Mouse (Mus musculus) liver, postnatal 0 days (tissue): ENCODE data around the gene Psg16. TPM values are rescaled to one million over a fixed set of nuclear protein-coding genes. Genes with fewer than 3 reads are reported as not detected.

Experiments used
- ATAC-seq: fragments of 200-750 bp; cut with Nextera tagmentation; 2 replicates; pipeline ENCODE4 v1.8.0; 2017; ENCODE audit warnings: mild to moderate bottlenecking, moderate library complexity
- DNase-seq: peaks from one replicate; pipeline ENCODE4 v3.0.0-alpha.2; 2016
- H3K27ac ChIP-seq: fragments of 300-500 bp; sonication (generic); 2 replicates; pipeline ENCODE4 v1.5.1; 2014; ENCODE audit warnings: antibody characterized with exemption, moderate library complexity, mild to moderate bottlenecking, low read depth
- H3K27me3 ChIP-seq: fragments of 300-500 bp; sonication (generic); 2 replicates; pipeline ENCODE4 v1.6.1; 2014; ENCODE audit warnings: low read length, control low read depth, mixed read lengths; ENCODE audit not compliant: insufficient read depth
- H3K36me3 ChIP-seq: fragments of 300-500 bp; sonication (generic); replicated peaks from 2 replicates; pipeline ENCODE4 v1.6.1; 2014; ENCODE audit warnings: mild to moderate bottlenecking, control low read depth, low read length, moderate library complexity, mixed read lengths; ENCODE audit not compliant: insufficient read depth
- H3K4me1 ChIP-seq: fragments of 300-500 bp; sonication (generic); 2 replicates; pipeline ENCODE4 v1.6.1; 2014; ENCODE audit warnings: antibody characterized with exemption, mild to moderate bottlenecking, control low read depth; ENCODE audit not compliant: insufficient read depth
- H3K4me2 ChIP-seq: fragments of 300-500 bp; sonication (generic); 2 replicates; pipeline ENCODE4 v1.6.1; 2014; ENCODE audit warnings: low read depth, mild to moderate bottlenecking, low read length, moderate library complexity, mixed read lengths
- H3K4me3 ChIP-seq: fragments of 300-500 bp; sonication (generic); 2 replicates; pipeline ENCODE4 v1.5.1; 2014; ENCODE audit warnings: low read depth, low read length
- H3K9ac ChIP-seq: fragments of 300-500 bp; sonication (generic); replicated peaks from 2 replicates; pipeline ENCODE4 v1.6.1; 2014; ENCODE audit warnings: mild to moderate bottlenecking, moderate library complexity
- H3K9me3 ChIP-seq: fragments of 300-500 bp; sonication (generic); 2 replicates; pipeline ENCODE4 v1.6.1; 2016; ENCODE audit warnings: mild to moderate bottlenecking, control low read depth, low read length, mixed read lengths
- CTCF ChIP-seq: sonication (generic); IDR thresholded peaks from 2 replicates; pipeline ENCODE4 v1.5.1; 2016; ENCODE audit warnings: antibody characterized with exemption, low read depth
- EP300 ChIP-seq: IDR thresholded peaks from 2 replicates; pipeline ENCODE4 v1.6.1; 2016; ENCODE audit warnings: antibody characterized with exemption, low read depth, mild to moderate bottlenecking
- WGBS: fragments of 180-500 bp; shearing (Covaris S2); extraction: QIAGEN DNeasy Blood & Tissue Kit; methylation state at CpG from one replicate; pipeline ENCODE4 v1.1.7; 2014; ENCODE audit not compliant: insufficient replicate concordance; 5-methylcytosine and 5-hydroxymethylcytosine counted together
- polyA plus RNA-seq: library from polyadenylated mRNA; unstranded; fragments of >200 nt; fragmentation: Nextera tagmentation; extraction: Ambion mirVana; gene quantifications from 2 replicates; pipeline ENCODE4 v1.2.1, GENCODE M21; 2015

Gene Psg16
- polyA plus RNA-seq, 1 experiment from 2014 or later: 0.54 TPM

DNA sequence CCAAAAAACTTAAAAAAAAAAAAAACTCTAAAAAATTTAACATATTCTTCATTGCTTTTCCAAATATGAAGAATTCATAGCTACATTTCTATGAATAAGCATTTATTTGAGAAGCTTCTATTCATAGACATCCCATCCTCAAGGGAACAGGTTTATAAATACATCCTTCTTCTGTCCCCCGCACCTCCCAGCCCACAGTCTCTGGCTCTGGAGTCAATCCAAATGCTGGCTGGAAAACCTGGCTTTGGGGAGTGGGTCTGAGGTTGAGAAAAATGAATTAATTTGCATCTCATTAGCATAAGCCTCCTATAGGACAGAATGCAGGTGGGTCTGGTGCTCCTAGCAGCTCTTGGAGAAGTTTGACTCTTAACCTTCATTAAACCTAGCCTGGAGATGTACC, 28.1 kb upstream of the Psg16 start:
- Histone ChIP-seq H3K9ac (no peak overlapping the region), H3K4me3 (no peak overlapping the region), H3K4me1 (no peaks in the 10 kb centered on the region), H3K9me3 (no peaks in the 10 kb centered on the region), H3K27me3 (no peaks in the 10 kb centered on the region), H3K36me3 (peaks cover 75% of the 10 kb centered on the region), H3K4me2 (no peak overlapping the region), H3K27ac (no peak overlapping the region)
- TF ChIP-seq EP300: no peak
- no peak for TF ChIP-seq CTCF
- DNase-seq: no peak
- 97% methylated on average over 1 of the region's 1 CpGs for WGBS
- no peak for ATAC-seq

DNA sequence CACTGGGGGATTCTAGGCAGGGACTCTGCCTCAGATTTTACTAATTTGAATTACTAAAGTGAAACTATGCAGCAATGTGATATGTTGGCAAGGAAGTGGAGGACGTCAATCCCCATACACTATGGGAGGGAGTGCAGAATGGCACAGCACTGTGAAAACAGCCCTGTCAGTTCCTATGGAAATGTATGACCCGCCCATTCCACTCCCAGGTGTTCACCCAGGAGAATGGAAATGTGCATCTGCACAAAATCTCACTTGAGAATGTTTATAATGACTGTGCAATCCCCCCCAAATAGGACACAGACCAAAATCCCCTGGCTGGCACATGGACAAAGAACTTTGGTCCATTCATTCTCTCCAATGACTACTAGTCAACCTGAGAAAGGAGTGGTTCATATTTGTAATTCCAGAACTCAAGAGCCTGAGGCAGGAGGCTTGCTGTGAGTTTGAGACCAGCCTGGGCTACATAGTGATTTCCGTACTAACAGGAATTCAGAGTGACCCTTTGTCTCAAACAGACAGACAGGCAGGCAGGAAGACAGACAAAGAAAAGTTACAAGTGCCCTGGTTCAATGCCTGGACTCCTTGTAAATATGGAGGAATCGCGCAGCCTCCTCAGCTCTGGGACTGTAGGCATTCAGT, 26.7 kb upstream of the Psg16 start:
- DNase-seq: peak; percentile 4
- Histone ChIP-seq H3K9ac (no peak overlapping the region), H3K4me1 (no peaks in the 10 kb centered on the region), H3K27me3 (no peaks in the 10 kb centered on the region), H3K27ac (no peak overlapping the region), H3K4me3 (no peak overlapping the region), H3K36me3 (peaks cover 74% of the 10 kb centered on the region), H3K4me2 (no peak overlapping the region), H3K9me3 (no peaks in the 10 kb centered on the region)
- WGBS: 90% methylated on average over 5 of the region's 5 CpGs
- TF ChIP-seq CTCF (no peak), EP300 (no peak)
- ATAC-seq: no peak

DNA sequence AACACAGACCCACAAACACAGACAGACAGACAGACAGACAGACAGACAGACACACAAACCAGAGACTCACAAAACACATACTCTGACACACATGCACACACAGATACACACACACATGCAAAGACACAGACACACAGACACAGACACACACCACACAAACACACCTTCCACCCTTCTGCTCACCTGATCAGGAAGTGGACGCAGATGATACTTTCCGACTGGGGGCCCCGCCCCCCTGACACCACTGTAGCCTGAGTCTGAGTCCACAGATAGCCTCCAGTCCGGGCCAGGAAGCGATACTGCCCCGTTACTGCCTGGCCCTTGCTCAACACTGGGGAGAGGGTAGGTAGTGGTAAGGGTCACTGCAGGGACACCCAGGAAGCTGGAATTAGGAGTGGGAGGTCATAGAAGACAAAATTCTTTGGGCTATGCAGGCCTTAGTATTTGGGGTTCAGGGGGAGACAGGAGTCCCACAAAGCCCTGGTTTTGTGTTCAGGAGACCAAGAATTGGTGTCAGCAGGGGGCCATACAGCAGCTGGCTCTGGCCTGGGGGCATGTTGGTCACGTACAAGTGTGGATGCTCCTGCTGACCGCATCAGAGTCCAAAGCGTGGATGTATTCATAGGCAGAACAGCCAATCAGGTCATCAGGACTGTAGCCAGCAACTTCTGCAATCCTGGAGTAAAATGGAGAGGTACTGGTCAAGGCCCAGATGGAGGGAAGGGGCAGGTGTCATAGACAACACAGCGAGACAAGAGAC, 25.2 kb upstream of the Psg16 start:
- DNase-seq (peak; percentile 11), ATAC-seq (no peak)
- Histone ChIP-seq H3K27ac (no peak overlapping the region), H3K9ac (no peak overlapping the region), H3K9me3 (no peaks in the 10 kb centered on the region), H3K4me3 (no peak overlapping the region), H3K36me3 (peaks cover 71% of the 10 kb centered on the region), H3K4me2 (no peak overlapping the region), H3K27me3 (no peaks in the 10 kb centered on the region), H3K4me1 (no peaks in the 10 kb centered on the region)
- 79% methylated on average over 10 of the region's 10 CpGs for WGBS
- TF ChIP-seq CTCF (no peak), EP300 (no peak)

DNA sequence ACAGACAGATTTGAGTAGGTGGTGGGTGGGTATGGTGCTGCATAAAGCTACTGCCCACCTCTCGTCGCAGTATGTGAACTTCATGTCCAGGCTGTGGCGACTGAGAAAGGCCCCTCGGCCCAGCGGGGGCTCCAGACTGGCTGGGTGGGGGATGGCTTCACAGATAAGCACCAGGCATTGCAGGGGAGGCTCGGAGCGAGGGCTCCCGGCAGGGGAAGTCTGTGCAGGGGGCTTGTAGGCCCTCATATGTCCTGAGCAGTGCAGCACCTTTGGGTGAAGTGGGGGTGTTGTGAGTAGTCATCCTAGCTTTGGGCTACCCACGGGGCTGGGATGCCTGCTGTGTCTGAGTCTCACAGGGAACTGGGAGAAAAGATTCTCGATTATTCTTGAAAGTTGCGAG, 23.3 kb upstream of the Psg16 start:
- H3K27ac ChIP-seq: no peak overlapping the region
- TF ChIP-seq EP300: no peak
- ATAC-seq (no peak), DNase-seq (peak; percentile 14)
- WGBS: 74% methylated on average over 11 of the region's 11 CpGs
- H3K9ac ChIP-seq: no peak overlapping the region
- H3K4me3 ChIP-seq: no peak overlapping the region
- H3K4me2 ChIP-seq: no peak overlapping the region
- peaks cover under 1% of the 10 kb centered on the region for H3K4me1 ChIP-seq
- H3K9me3 ChIP-seq: no peaks in the 10 kb centered on the region
- H3K27me3 ChIP-seq: no peaks in the 10 kb centered on the region
- peaks cover 65% of the 10 kb centered on the region for H3K36me3 ChIP-seq

DNA sequence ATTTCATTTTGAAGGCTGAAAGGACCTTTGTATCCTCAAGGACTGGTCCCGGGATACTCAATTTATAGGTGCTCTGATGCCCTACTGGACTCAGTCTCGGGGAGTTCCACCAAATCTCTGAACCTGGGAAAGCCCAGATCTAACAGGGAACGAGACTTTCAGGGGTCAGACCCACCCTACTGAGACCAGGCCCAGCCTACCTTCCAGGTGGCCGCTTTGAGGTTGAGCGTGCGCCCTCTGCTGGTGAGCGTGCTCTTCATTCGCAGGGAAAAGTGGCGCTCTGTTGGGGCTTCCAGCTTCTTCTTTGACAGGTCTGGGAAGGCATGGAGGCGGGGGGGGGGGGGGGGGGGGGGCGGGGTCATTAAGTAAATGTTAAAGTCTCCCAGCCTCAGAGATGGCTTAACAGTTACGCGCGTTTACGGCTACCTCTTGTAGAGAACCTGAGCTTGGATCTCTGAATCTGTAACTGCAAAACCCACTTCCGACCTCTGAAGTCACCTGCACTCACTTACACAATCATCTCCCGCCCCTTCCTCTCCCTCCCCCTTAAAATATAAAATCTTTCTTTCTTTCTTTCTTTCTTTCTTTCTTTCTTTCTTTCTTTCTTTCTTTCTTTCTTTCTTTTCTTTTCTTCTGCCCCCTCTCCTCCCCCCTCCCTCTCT, 22.8 kb upstream of the Psg16 start:
- Histone ChIP-seq H3K4me2 (no peak overlapping the region), H3K9ac (no peak overlapping the region)

DNA sequence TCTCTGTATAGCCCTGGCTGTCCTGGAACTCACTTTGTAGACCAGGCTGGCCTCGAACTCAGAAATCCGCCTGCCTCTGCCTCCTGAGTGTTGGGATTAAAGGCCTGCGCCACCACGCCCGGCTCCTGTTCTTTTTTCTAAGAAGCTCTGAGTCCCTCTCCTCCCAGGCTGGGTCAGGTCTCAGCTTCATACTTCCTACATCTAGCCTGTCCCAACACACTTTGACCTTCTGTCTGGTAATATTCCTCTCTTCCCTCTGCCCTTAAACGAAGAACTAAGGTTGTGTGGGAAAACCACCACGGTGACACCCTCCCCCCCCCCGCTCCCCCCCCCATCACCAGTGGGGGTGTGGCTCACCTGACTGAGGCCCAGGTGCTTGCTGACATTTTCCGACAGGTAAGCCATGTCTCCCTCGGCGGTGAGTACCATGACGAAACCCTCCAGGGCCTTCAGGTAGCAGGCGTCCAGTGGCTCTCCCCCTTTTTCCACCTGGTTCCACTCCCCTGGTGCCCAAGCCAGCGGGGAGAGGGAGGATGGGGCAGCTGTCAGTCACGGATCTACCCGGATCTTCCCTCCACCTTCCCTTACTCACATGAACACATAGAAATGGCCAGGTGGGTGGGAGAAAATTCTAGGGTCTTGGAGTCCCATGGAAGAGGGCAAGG, 19.4 kb upstream of the Psg16 start:
- TF ChIP-seq CTCF: no peak
- no peak for TF ChIP-seq EP300
- Histone ChIP-seq H3K4me1 (peaks cover 37% of the 10 kb centered on the region), H3K27me3 (no peaks in the 10 kb centered on the region), H3K27ac (no peak overlapping the region), H3K9me3 (no peaks in the 10 kb centered on the region), H3K9ac (no peak overlapping the region), H3K4me2 (no peak overlapping the region; the same call in 1 of the 2 replicates), H3K4me3 (no peak overlapping the region), H3K36me3 (peaks cover 45% of the 10 kb centered on the region)
- ATAC-seq: no peak
- DNase-seq: peak; percentile 13
- WGBS: 91% methylated on average over 14 of the region's 16 CpGs

More for the DNA sequence above, 22.8 kb upstream of the Psg16 start:
- no peaks in the 10 kb centered on the region for H3K9me3 ChIP-seq
- no peaks in the 10 kb centered on the region for H3K27me3 ChIP-seq
- DNase-seq (peak; percentile 82), ATAC-seq (peak; percentile 16; the same call in 1 of the 2 replicates)
- peaks cover 68% of the 10 kb centered on the region for H3K36me3 ChIP-seq
- no peak overlapping the region for H3K4me3 ChIP-seq
- TF ChIP-seq CTCF: peak; percentile 85
- no peak for TF ChIP-seq EP300
- H3K4me1 ChIP-seq: peaks cover 6% of the 10 kb centered on the region
- no peak overlapping the region for H3K27ac ChIP-seq
- 23% methylated on average over 16 of the region's 17 CpGs for WGBS
